Mouse (Mus musculus) ES-E14 (cell line): Measurements from ENCODE around the gene Ipo4. TPM values are rescaled to one million over a fixed set of nuclear protein-coding genes. Genes with fewer than 3 reads are reported as not detected.

Source experiments
- DNase-seq: peaks from one replicate; pipeline ENCODE4 v3.0.0-alpha.2; 2013; ENCODE audit warnings: low read depth, low spot score
- H3K27ac ChIP-seq: 2 replicates; pipeline ENCODE4 v1.5.1; 2012; ENCODE audit warnings: low read depth, mild to moderate bottlenecking, low read length, moderate library complexity, mixed read lengths; ENCODE audit not compliant: poor library complexity, insufficient read depth, severe bottlenecking
- H3K36me3 ChIP-seq: 2 replicates; pipeline ENCODE4 v1.6.1; 2012; ENCODE audit warnings: mild to moderate bottlenecking, low read length, moderate library complexity, mixed read lengths; ENCODE audit not compliant: control insufficient read depth, poor library complexity, insufficient read depth, severe bottlenecking
- H3K4me1 ChIP-seq, 2 experiments: fragments of 150-350 bp in 1 of 2; sonication (generic) in 1 of 2; 2 replicates each; pipeline ENCODE4 v1.6.1; 2012; ENCODE audit warnings: low read length in 2 of 2, mild to moderate bottlenecking in 1 of 2, mixed read lengths in 1 of 2; ENCODE audit not compliant: control insufficient read depth in 2 of 2, insufficient read depth in 2 of 2, poor library complexity in 1 of 2
- H3K4me3 ChIP-seq, 2 experiments: fragments of 150-350 bp in 1 of 2; sonication (generic) in 1 of 2; 2 replicates each; pipeline ENCODE4 v1.5.1; 2012; ENCODE audit warnings: low read length in 2 of 2, low read depth in 1 of 2, mild to moderate bottlenecking in 1 of 2, mixed read lengths in 1 of 2; ENCODE audit not compliant: insufficient read depth in 1 of 2, poor library complexity in 1 of 2, severe bottlenecking in 1 of 2
- H3K9ac ChIP-seq: 2 replicates; pipeline ENCODE4 v1.6.1; 2012; ENCODE audit warnings: low read depth, mild to moderate bottlenecking, low read length, mixed read lengths; ENCODE audit not compliant: poor library complexity, insufficient read depth, severe bottlenecking
- H3K9me3 ChIP-seq: fragments of 150-350 bp; sonication (generic); 2 replicates; pipeline ENCODE4 v1.6.1; 2012; ENCODE audit warnings: low read depth, mild to moderate bottlenecking, low read length; ENCODE audit not compliant: control insufficient read depth, insufficient read depth
- CHD2 ChIP-seq: IDR thresholded peaks from 2 replicates; pipeline ENCODE4 v1.6.1; 2014; ENCODE audit warnings: mild to moderate bottlenecking, low read depth, low read length, inconsistent platforms
- HCFC1 ChIP-seq: IDR thresholded peaks from 2 replicates; pipeline ENCODE4 v1.6.1; 2012; ENCODE audit warnings: low read length, inconsistent platforms, borderline replicate concordance; ENCODE audit not compliant: insufficient read depth
- MAFK ChIP-seq: IDR thresholded peaks from 2 replicates; pipeline ENCODE4 v1.6.1; 2014; ENCODE audit warnings: mild to moderate bottlenecking, low read depth, low read length, inconsistent platforms; ENCODE audit not compliant: insufficient read depth
- ZC3H11A ChIP-seq: IDR thresholded peaks from 2 replicates; pipeline ENCODE4 v1.6.1; 2012; ENCODE audit warnings: low read depth, mild to moderate bottlenecking, inconsistent platforms, low read length, borderline replicate concordance
- ZNF384 ChIP-seq: IDR thresholded peaks from 2 replicates; pipeline ENCODE4 v1.6.1; 2012; ENCODE audit warnings: low read depth, low read length, inconsistent platforms
- in situ Hi-C, 2 experiments: fragments of 600-800 bp; cut with MboI; formaldehyde crosslinking; loops; one replicate each; pipeline ENCODE4 v1.15.1; 2025; ENCODE audit warnings: low sequenced_read_pairs in 2 of 2, inconsistent platforms in 1 of 2; ENCODE audit not compliant: unreplicated experiment in 2 of 2
- total RNA-seq: library from RNA; depleted of rRNA; stranded (reverse); fragments of 300-350 nt; gene quantifications from 2 replicates; pipeline ENCODE4 v1.2.3, GENCODE M21; 2012; rRNA removed

The Ipo4 gene
- total RNA-seq, 1 experiment, result 62.9 TPM

DNA sequence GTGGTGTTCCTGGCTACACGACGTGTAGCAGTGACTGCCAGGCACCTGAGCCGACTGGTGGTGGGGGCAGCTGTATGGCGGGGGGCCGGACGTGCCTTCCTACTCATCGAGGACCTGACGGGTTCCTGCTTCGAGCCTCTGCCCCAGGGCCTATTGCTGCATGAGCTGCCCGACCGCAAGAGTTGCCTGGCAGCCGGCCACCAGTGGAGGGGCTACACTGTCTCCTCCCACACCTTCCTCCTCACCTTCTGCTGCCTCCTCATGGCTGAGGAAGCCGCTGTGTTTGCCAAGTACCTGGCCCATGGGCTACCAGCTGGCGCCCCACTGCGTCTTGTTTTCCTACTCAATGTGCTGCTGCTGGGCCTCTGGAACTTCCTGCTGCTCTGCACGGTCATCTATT, 59.4 kb downstream of the Ipo4 start:
- DNase-seq, result no peak
- Histone ChIP-seq H3K4me3 (peak overlapping the region; percentile 4 to 34; a peak in 3 of 4 replicates), H3K4me1 (peaks cover 6 to 17% of the 10 kb centered on the region in 2 experiments; a peak in 3 of 4 replicates), H3K9me3 (no peaks in the 10 kb centered on the region), H3K9ac (peak overlapping the region; percentile 4; the same call in 1 of the 2 replicates), H3K36me3 (peaks cover 9% of the 10 kb centered on the region; the same call in 1 of the 2 replicates), H3K27ac (no peak overlapping the region)
- in situ Hi-C loops, result no loop called here
- TF ChIP-seq CHD2, result no peak
- no peak for TF ChIP-seq MAFK
- TF ChIP-seq HCFC1, result no peak
- no peak for TF ChIP-seq ZNF384
- no peak for TF ChIP-seq ZC3H11A

DNA sequence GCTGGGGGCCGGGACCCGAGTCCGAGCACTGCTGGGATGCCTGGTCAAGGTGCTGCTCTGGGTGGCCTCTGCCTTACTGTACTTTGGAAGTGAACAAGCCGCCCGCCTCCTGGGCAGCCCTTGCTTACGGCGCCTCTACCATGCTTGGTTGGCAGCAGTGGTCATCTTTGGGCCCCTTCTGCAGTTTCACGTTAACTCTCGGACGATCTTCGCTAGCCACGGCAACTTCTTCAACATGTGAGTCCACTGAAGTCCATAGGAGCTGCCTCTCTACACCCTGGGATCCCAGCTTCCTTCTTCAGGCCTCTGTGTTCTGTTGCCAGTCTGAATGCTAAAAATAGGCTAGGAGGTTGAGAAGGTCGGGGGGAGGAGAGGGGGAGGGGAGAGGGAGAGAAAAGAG, 60.0 kb downstream of the Ipo4 start:
- H3K9ac ChIP-seq, result no peak overlapping the region
- TF ChIP-seq MAFK (no peak), HCFC1 (no peak), ZC3H11A (no peak), CHD2 (no peak), ZNF384 (no peak)
- peak overlapping the region; percentile 7 to 28; a peak in 2 of 4 replicates for H3K4me3 ChIP-seq

More for the DNA sequence above, 60.0 kb downstream of the Ipo4 start:
- no peak overlapping the region for H3K27ac ChIP-seq
- H3K9me3 ChIP-seq, result no peaks in the 10 kb centered on the region
- peaks cover 6% of the 10 kb centered on the region; the same call in 1 of the 2 replicates for H3K36me3 ChIP-seq
- in situ Hi-C loops, result no loop called here
- DNase-seq, result no peak
- peaks cover 6 to 14% of the 10 kb centered on the region in 2 experiments; a peak in 3 of 4 replicates for H3K4me1 ChIP-seq

Other genes starting within 250 kb of the Ipo4 start
- gene Dhrs4, start 157.2 kb downstream of the Ipo4 start, total RNA-seq, result 14.6 and 14.9 TPM in 2 replicates
- 0.58 and 1.1 TPM in 2 replicates for gene Carmil3, start 145.3 kb downstream of the Ipo4 start, total RNA-seq
- 0.21 TPM in 1 of 2 replicates, not detected in the other for gene Cpne6, start 125.5 kb downstream of the Ipo4 start, total RNA-seq
- not detected in 2 replicates for gene Nrl, start 111.0 kb downstream of the Ipo4 start, total RNA-seq
- 28.5 and 108 TPM in 2 replicates for gene Pck2, start 95.7 kb downstream of the Ipo4 start, total RNA-seq
- gene Dcaf11, start 76.0 kb downstream of the Ipo4 start, total RNA-seq, result 17.5 and 28.8 TPM in 2 replicates
- gene A730061H03Rik, start 75.6 kb downstream of the Ipo4 start, total RNA-seq, result not detected in 2 replicates
- 0.71 and 1.6 TPM in 2 replicates for gene Fitm1, start 60.3 kb downstream of the Ipo4 start, total RNA-seq
- 32.8 and 59.5 TPM in 2 replicates for gene Psme1, start 57.8 kb downstream of the Ipo4 start, total RNA-seq
- 4.9 and 9.2 TPM in 2 replicates for gene Emc9, start 50.7 kb downstream of the Ipo4 start, total RNA-seq
- 44.0 and 74.3 TPM in 2 replicates for gene Psme2, start 44.8 kb downstream of the Ipo4 start, total RNA-seq
- 13.1 and 33.7 TPM in 2 replicates for gene Rnf31, start 44.2 kb downstream of the Ipo4 start, total RNA-seq
- gene Irf9, start 32.4 kb downstream of the Ipo4 start, total RNA-seq, result 5.8 and 17.5 TPM in 2 replicates
- gene Rec8, start 17.9 kb downstream of the Ipo4 start, total RNA-seq, result 5.8 and 11.8 TPM in 2 replicates
- gene Gm49378, start 1.9 kb upstream of the Ipo4 start, total RNA-seq, result not detected in 2 replicates
- gene Tm9sf1, start 7.8 kb upstream of the Ipo4 start, total RNA-seq, result 41.1 and 76.1 TPM in 2 replicates
- not detected in 2 replicates for gene Tssk4, start 14.2 kb upstream of the Ipo4 start, total RNA-seq
- 13.0 and 16.5 TPM in 2 replicates for gene Mdp1, start 24.6 kb upstream of the Ipo4 start, total RNA-seq
- gene Gmpr2, start 36.0 kb upstream of the Ipo4 start, total RNA-seq, result 15.3 and 18.2 TPM in 2 replicates
- gene Nedd8, start 36.2 kb upstream of the Ipo4 start, total RNA-seq, result 187 and 253 TPM in 2 replicates
- gene Tinf2, start 45.9 kb upstream of the Ipo4 start, total RNA-seq, result 26.1 and 60.9 TPM in 2 replicates
- 13.4 and 31.6 TPM in 2 replicates for gene Tgm1, start 78.0 kb upstream of the Ipo4 start, total RNA-seq
- 34.0 and 95.5 TPM in 2 replicates for gene Rabggta, start 86.3 kb upstream of the Ipo4 start, total RNA-seq
- 9.6 and 18.0 TPM in 2 replicates for gene Dhrs1, start 109.7 kb upstream of the Ipo4 start, total RNA-seq
- 30.0 and 38.3 TPM in 2 replicates for gene Nop9, start 109.7 kb upstream of the Ipo4 start, total RNA-seq
- 2.2 and 4.1 TPM in 2 replicates for gene Cideb, start 122.5 kb upstream of the Ipo4 start, total RNA-seq
- gene Ltb4r2, start 125.5 kb upstream of the Ipo4 start, total RNA-seq, result 1.5 and 7.1 TPM in 2 replicates
- 0.67 and 2.1 TPM in 2 replicates for gene Ltb4r1, start 130.0 kb upstream of the Ipo4 start, total RNA-seq
- 0.27 and 0.32 TPM in 2 replicates for gene Adcy4, start 148.1 kb upstream of the Ipo4 start, total RNA-seq
- gene Ripk3, start 152.9 kb upstream of the Ipo4 start, total RNA-seq, result 9.0 and 17.8 TPM in 2 replicates
- 6.4 and 25.4 TPM in 2 replicates for gene Nfatc4, start 187.2 kb upstream of the Ipo4 start, total RNA-seq
- 7.1 and 10.4 TPM in 2 replicates for gene Nynrin, start 218.1 kb upstream of the Ipo4 start, total RNA-seq
- 0.04 and 0.11 TPM in 2 replicates for gene Cbln3, start 248.4 kb upstream of the Ipo4 start, total RNA-seq
- gene Khnyn, start 249.0 kb upstream of the Ipo4 start, total RNA-seq, result 7.2 and 15.8 TPM in 2 replicates